Mouse (Mus musculus) cerebellum, adult 8-10 months (tissue): ENCODE results near the gene Gm6020.
"Not testable (repeated sequence)": the region's sequence is repeated elsewhere in the genome, so short reads cannot be mapped to it uniquely, and the experiment has no call there.

Experiments used
- DNase-seq: peaks from one replicate; pipeline ENCODE4 v3.0.0; 2022

The Gm6020 gene

DNA sequence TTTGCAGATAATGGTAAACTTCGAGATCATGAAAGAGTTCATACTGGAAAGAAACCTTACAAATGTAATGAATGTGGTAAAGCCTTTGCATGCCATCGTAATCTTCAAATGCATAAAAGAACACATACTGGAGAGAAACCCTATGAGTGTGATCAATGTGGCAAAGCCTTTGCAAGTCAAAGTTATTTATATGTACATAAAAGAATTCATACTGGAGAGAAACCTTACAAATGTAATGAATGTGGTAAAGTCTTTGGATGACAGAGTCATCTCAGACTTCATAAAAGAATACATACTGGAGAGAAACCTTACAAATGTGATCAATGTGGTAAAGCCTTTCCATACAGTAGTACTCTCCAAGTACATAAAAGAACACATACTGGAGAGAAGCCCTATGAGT lies at the start of gene Gm6020:
Gm6020 (plus strand) TSS at position 301 of the 400 bp plus-strand sequence.
- not testable (repeated sequence) for DNase-seq

DNA sequence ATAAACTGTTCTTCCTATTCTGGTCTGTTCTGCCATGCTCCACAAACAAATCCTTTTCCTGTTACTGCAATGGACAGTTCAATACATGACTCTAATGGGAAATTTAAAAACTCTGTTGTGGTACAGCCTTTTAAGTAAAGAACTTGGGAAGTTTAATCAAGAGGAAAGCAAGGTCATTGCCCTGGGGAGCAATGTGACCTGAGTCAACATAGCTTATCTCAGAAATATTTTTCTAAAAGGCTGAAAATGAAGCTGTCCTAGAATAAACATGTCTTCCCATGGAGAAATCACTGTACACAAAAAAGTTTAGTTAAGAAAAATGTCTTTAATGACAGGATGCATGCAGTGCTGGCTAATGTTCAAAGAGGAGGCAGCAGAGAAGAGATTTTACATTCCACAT lies 45.0 kb upstream of the Gm6020 start:
- DNase-seq = no peak

DNA sequence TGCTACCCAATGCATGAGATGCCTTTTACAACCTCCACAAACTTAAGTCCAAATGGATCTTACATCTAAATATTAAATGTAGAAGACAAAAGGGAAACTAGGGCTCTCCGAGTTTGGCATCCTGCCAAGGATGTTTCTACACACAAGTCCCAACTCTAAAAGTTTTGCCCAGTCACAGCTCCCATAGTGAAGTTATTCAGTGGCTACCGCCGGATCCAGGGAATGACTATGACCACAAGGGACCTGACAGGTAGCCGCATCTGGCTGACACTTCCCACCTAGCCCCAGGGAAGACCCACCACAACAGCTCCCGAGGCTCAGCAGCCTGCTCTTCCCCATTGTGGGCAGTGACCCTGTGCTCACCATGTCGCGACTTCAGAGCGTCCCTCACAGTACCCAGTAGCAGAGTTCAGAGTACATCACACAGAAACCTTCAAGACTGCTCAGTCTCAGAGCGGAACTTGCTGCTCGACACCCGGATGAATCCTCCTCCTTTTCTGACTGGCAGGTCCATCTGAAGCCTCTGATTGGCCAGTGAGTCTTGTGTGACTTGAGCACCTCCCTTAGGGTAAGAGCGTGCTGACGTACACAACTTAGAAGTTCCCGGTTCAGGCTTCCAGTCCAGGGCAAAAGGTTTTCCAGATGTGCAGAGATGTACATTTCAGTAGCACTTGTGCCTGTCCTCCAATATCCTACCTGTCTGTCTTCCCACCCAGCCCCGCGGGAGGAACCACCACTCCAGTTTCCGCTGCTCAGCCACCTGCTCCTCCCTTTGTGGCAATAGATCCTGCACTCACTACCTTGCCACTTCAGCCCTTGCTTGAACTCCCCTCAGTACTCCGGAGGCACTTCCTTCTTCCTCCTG lies 43.1 kb upstream of the Gm6020 start, which contains the start of gene Zfp950:
Zfp950 (minus strand) TSS at position 499 of the 865 bp plus-strand sequence.
- DNase-seq = peak; percentile 75

DNA sequence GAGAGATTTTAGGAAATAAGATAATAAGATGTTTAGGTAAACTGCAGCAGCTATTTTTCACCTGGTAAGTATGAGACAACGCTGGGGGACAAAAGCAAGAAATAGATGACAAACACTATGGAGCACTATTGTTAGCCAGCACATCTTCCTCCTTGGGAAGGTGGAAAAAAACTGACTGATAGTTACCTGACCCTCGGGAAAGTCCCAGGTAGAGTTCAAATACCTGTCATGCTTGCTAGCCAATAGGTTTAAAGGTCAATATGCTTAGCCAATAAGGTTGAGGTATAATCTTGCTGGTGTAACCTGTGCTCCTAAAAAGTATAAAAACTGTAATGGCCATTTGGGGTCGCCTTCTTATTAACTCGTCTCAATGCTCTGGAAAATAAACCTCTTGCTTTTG lies 42.4 kb upstream of the Gm6020 start:
- no peak for DNase-seq

DNA sequence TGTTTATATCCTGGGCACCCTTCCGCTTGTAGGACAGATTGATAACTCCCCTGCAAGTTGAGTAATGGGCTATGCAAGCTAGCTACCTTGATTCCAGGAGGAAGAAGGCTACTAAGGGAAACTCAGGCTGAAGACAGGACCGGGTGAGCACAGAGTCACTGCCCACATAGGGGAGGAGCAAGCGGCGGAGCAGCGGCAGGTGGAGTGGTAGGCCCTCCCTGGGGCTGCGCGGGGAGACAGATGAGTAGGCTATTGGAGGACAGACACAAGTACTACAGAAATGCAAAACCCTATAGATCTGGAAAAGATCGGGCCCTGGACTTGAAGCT lies 32.4 kb upstream of the Gm6020 start:
- DNase-seq = no peak

DNA sequence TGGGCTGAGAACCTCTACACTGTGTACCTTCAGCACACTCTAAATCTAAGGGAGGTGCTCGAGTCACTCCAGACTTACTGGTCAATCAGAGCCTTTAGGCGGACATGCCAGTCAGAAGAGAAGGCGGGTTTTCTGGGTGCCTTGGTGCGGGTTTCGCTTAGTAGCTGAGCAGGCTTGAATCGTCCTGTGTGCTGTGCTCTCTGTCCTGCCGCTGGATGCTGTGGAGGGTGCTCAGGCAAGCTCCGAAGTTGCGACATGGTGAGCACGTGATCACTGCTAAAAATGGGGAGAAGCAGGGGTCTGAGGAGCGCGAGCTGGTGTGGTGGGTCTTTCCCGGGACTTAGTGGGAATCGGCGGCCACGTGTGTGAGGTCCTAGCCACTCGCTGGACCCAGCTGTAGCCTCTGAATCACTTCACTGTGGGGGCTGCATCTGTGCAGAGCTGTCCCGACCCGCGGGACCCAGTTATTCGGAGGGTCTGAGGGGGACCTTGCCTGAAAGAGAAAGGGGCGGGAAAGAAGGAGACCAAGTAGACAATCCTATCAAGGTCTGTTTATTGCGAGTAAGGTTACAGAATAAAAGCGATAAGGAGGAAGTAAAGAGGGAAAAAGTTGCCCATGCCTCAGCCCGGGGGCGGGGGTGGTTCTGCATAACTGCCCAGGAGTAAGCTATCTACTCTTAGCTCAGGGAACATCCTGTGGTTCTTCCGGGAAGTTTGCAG lies 31.8 kb upstream of the Gm6020 start:
- no peak for DNase-seq

DNA sequence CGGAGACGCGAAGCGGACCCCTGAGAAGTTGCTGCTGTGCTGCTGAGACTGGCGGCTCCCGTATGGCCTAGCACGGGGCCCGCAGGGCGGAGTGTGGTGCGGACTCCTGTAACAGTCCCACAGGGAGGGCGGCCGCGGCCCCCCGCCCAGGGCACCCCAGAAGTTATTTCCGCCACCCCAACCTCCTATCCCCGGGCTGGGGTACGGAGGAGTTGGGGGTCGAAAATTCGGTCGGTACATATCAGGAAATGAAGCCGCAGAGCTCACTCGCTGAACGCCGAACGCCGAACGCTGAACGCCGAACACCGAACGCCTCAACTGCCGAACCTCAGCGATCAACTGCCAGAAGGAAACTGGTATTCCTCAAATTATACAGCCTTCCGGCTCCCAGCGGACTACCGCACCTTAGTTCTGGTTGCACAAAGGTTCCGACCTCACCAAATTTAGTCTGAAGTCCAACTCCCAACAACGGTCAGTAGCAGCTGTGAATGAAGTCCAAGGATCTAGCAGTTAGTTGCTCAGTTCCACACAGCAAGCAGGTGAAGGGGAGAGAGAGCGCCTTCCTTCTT lies 7.8 kb upstream of the Gm6020 start, which contains the start of gene Gm7102:
Gm7102 (minus strand) TSS at position 554 of the 569 bp plus-strand sequence.
- no peak for DNase-seq

DNA sequence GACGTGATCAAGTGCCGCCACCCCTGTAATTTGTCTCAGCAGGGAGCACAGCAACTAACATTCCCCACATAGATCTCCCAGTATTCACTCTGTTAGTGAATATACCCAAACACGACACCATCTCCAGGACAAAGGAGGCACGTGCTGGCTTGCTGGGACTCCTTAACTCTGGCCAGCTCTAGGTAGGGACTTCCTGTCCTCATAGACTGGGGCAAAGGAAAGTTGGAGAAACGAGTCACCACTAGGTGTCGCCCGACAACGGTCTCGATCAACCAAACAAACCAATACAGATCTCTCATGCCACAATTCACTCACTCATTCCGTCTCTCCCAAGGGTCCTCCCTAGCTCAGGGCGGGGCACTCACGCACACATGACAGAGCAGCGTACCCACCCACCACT lies 15.6 kb downstream of the Gm6020 start:
- DNase-seq = peak; percentile 74

DNA sequence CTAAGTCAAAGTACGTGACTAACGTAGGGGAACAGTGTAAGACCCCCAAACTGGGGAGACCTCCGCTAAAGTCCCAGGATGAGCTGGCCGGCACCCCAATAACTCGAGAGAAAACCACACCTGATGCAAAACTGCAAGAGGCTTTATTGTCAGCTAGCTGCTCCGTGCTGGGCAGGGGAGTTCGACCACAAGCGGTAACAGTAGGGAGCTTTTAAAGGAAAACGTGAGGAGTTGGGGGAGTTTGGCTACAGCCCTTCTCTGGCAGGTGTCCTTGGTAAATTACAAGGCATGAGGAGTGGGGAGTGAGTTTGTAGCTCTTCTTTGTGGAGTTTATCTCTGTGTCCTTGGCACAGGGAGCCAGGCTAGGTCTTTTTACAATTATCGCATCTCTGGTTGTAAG lies 16.1 kb downstream of the Gm6020 start:
- DNase-seq = peak; percentile 9

DNA sequence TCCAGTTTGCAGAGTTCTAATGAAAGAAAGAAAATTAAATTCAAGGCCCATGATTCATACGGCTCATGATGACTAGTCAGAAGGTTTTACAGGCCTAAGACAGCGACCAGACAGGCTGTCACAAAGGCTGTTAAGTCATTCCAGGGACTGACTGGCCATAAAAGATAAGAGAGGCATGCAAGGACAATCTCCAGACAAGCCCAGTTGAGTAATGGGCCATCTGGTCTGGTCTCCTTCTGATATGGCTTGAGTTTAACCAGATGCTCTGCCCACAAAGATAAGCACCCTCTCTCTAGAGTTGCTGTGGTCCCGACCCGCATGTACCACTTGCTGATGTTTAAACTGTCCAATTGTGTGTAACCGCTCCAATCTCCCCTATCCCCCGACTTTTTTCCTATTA lies 23.8 kb downstream of the Gm6020 start:
- not testable (repeated sequence) for DNase-seq

DNA sequence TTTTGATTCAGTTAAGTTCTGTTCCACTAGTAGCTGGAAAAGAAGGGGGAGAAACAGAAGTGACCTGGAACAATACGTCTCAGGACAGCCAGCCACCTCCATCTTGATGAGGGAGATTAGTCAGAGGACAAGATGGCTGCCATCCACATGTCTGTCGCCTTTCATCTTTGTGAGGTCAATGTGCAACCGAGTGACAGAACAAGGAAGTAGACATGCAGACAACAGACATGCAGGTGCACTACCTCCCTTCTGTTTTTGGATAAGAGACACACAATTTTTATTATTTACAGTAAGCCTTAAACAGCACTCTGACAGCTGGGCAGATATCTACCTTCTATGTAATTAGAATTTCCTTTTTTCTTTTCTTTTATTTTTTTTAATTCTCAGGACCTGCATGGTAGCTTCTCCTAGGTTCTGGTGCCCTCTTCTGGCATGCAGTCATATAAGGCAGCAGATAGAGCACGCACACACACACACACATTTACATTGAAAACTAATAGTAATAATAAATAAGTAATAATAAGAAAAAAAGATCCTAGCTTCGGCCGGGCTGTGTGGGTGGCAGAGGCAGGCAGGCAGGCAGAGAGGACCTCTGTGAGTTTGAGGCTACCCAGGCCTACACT lies 40.1 kb downstream of the Gm6020 start:
- no peak for DNase-seq

DNA sequence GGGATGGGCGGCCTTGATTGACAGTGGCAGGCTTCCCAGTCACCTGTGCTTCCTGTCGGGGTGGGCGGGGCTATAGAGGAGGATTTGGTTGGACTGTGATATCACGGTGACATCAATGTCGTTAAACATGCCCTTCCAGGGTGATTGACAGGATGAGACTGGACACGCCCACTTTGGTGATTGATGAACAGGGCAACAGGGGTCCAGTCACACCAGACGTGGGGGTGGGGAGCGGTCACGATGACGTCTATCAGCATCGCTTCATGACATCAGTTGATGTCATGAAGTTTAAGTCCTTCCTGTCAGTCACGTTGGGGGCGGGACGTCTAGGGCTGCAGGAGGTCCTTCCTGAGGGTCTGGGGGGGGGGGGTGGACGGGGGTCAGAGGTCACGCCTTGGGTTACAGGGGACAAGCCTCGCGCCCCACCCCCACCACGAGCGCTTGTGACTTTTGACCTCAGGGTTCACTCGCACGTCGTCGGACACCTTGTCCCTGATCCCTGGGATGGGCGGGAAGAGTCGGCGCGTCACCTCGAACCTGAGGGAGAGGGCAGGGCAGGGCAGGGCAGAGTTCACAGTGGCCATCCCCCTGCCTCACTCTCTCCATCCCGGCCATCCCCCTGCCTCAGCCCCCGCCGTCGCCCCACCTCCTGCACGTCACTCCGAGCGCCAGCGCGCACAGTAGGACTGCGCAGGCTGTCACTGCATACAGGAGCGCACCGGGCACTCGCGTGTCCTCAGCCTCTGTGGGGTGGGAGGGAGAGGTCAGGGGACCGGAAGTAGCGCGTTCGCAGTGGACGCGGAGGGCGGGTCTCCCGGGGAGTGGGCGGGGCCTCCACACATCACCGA lies 41.2 kb downstream of the Gm6020 start:
- DNase-seq = peak; percentile 11

DNA sequence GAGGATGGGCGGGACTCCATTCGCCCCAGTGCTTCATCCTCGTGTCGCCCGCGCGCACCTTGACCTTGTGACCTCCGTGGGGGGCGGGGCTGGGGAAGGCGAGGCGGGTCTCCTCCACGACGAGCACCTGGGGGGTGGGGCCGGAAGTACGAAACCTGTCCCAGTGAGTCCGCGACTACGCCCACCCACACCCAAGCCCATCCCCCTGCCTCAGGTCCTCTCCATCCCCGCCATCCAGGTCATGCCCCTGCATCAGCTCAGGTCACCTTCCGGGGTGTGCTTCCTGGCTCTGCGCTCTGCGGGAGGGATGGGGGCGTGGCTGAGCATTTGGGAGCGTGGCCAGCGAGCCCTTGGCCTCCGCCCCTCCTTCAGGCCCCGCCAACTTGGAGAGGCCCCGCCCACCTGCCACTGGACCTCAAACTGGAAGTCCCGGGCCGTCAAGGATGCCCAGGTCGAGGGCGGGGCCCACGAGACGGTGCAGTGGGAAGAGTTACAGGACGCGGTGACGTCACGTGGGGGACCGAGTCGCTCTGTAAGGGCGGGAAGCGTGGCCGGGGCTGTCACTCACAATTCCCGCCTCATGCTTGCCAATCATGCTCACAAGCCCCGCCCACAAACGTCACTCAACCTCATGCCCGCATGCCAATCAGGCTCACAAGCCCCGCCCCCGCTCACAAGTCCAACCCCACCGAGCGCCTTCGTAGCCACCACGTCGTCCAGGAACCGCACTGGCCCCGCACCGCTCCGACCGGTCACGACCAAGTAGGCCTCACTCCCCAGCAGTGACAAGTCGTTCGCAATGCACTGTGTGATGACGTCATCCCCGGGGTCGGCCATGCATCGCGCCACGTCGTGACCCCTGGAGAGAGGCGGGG lies 42.1 kb downstream of the Gm6020 start:
- DNase-seq = peak; percentile 68

DNA sequence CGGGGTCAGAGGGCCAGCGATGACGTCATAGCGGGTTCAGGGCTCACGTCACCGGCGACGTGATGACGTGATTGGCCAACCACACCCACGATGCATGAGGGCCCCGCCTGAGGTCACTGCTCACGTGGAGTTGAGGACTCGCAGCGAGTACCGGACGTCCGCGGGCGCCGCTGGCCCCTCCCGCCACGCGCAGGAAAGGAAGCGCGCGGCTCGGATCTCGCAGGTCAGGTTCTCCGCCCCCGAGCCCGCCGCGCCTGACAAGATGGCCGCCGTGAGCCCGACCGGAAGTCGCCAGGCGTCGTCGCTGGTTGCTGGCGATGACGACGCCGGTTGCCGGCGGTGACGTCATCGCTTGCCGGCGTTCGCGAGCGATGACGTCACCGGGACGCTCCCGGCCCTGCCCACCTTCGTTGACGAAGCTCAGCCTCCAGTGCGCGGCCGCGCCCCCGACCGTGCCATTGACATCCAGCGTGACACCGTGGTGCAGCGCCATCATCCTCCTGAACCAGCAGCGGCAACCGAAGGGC lies 42.8 kb downstream of the Gm6020 start:
- peak; percentile 73 for DNase-seq

DNA sequence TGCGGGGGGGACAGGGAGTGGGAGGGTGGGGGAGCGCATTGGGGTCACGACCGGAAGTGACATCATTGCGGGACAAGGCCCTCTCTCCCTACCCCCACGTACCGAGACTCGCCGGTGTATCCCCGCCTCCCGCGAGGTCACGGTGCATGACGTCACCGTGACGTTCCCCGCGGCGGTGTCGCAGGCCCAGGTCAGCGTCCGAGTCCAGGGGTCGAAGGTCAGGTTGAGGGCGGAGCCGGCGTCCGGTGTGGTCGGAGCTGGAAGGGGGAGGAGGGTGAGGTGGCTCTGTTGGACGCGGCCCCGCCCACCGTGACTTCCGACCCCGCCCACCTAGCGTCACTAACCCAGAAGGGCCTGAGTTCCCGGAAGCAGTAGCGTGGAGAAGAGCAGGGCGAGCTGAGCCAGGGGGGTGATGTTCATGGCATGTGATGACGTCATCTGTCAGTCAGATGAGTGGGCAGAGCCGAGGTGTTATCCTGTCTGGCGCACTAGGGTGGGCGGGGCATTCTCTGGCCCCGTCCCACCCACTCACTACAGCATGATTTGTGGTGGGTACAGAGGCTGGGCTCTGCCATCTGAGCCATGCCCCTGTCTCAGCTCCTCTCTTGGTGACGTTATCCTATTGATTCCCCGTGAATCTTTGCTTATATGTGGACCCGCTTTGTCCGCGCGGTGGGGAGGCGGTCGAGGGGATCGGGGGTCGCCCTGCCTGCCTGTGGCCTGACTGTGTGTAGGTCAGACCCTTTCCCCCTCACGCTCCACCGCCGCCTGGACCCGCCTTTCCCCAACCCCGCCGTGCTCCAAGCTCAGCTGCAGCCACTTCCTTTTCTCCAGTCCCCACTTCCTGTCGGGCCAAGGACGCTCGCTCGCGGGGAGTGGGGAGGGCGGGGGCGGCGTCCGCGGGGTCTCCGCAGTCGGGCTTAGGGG lies 43.5 kb downstream of the Gm6020 start:
- peak; percentile 80 for DNase-seq

DNA sequence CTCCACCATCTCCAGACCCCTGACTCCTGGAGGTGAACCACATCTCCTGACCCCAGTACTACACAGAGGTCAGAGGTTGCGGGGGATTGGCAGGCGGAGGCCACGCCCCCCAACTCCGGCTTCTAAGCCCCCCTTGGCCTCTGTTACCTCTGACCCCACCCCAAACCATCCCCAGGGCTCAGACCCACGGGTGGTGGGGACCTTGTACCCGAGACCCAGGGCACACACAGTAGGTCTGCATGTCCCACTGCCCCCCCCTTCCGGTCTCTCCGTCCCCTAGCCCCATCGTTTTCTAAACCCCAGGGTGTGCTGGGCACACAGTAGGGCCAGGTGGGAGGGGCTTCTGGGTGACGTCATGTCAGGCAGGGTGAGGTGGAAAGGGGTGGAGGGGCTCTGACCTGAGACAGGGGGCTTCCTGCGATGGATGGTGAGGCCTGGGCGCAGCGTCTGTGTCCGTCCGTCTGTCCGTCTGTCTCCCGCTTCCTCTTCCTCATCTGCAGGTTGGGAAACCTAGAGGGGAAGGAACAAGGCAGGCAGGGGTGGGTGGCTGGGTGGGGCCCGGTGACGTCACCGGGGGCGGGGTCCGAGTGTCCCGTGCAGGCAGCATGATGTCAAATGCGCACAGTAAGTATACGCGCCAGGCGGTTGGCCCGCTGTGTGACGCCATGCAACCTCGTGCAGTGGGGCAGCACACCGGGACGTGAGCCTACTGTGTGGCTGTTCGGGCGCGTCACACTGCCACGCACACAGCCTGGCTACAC lies 44.4 kb downstream of the Gm6020 start, which contains the start of gene Csf2ra:
Csf2ra (minus strand) TSS at position 489 of the 761 bp plus-strand sequence.
- DNase-seq = peak; percentile 25
